Mouse (Mus musculus): ENCODE results near the gene Kif19a. TPM values are rescaled to one million over a fixed set of nuclear protein-coding genes. Genes with fewer than 3 reads are reported as not detected.

Gene Kif19a
- polyA plus RNA-seq, 1 experiment from 2014 or later = 1.2 TPM

Other genes with a start within 250 kb of the Kif19a start
- 809 and 885 TPM in 2 replicates for gene Rpl38, start 96.9 kb upstream of the Kif19a start, polyA plus RNA-seq (2015; fragmentation: Nextera tagmentation; extraction: Ambion mirVana)
- 33.0 and 33.9 TPM in 2 replicates for gene Ttyh2, start 90.0 kb upstream of the Kif19a start, polyA plus RNA-seq (2015; fragmentation: Nextera tagmentation; extraction: Ambion mirVana)
- 2.9 and 3.8 TPM in 2 replicates for gene Dnaic2, start 38.0 kb upstream of the Kif19a start, polyA plus RNA-seq (2015; fragmentation: Nextera tagmentation; extraction: Ambion mirVana)
- gene Btbd17, start 30.6 kb downstream of the Kif19a start, polyA plus RNA-seq (2015; fragmentation: Nextera tagmentation; extraction: Ambion mirVana) = 21.4 and 22.3 TPM in 2 replicates
- not detected in 2 replicates for gene Gpr142, start 33.5 kb downstream of the Kif19a start, polyA plus RNA-seq (2015; fragmentation: Nextera tagmentation; extraction: Ambion mirVana)
- 9.9 and 11.9 TPM in 2 replicates for gene Gprc5c, start 85.8 kb downstream of the Kif19a start, polyA plus RNA-seq (2015; fragmentation: Nextera tagmentation; extraction: Ambion mirVana)
- gene Cd300a, start 124.7 kb downstream of the Kif19a start, polyA plus RNA-seq (2015; fragmentation: Nextera tagmentation; extraction: Ambion mirVana) = 0.69 and 1.2 TPM in 2 replicates
- not detected in 2 replicates for gene Cd300lb, start 169.0 kb downstream of the Kif19a start, polyA plus RNA-seq (2015; fragmentation: Nextera tagmentation; extraction: Ambion mirVana)
- not detected in 2 replicates for gene Cd300c, start 203.8 kb downstream of the Kif19a start, polyA plus RNA-seq (2015; fragmentation: Nextera tagmentation; extraction: Ambion mirVana)
- 0.06 TPM in 1 of 2 replicates, not detected in the other for gene Cd300ld, start 224.5 kb downstream of the Kif19a start, polyA plus RNA-seq (2015; fragmentation: Nextera tagmentation; extraction: Ambion mirVana)
- 0.96 and 2.0 TPM in 2 replicates for gene Cd300c2, start 236.5 kb downstream of the Kif19a start, polyA plus RNA-seq (2015; fragmentation: Nextera tagmentation; extraction: Ambion mirVana)